Mouse (Mus musculus) embryonic fibroblast, embryonic 13.5 days (primary cell): ENCODE data around the gene Ctbp2.

ENCODE experiments used
- CTCF ChIP-seq: IDR thresholded peaks from 2 replicates; pipeline ENCODE4 v1.5.1; 2011; ENCODE audit warnings: mild to moderate bottlenecking, control low read depth, low read length, moderate library complexity, borderline replicate concordance; ENCODE audit not compliant: insufficient read depth
- POLR2A ChIP-seq: IDR thresholded peaks from 2 replicates; pipeline ENCODE4 v1.6.1; 2011; ENCODE audit warnings: low read depth, mild to moderate bottlenecking, control low read depth, low read length, moderate library complexity

DNA sequence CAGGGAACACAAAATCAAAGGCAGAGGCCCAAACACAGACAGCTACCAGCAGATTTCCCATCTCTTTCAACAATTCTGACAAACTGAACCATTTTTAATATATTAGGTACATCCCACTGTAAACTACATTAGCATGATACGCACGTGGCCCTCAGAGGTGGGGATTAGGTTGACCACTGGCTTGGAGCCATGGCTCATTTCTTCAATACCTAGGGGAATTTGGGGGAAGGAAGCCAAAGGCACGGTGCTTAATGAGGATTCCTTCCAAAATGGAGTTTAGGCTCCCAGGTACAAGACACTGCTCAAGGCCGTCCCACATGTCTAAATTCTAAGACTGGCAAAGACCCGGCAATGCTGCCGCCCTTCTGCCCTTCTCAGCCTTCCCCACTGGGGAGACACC lies 121.9 kb downstream of the Ctbp2 start:
- TF ChIP-seq CTCF (no peak), POLR2A (no peak)
